Mouse (Mus musculus) heart, postnatal 4 days (tissue): ENCODE results near the gene Ryr2. TPM values are rescaled to one million over a fixed set of nuclear protein-coding genes. Genes with fewer than 3 reads are reported as not detected.

Source experiments
- DNase-seq: peaks from one replicate; pipeline ENCODE4 v3.0.0; 2021
- total RNA-seq, 2 experiments: library from RNA; stranded (reverse); gene quantifications; 2 replicates each; pipeline ENCODE4 v1.2.3; 2021

The Ryr2 gene
- total RNA-seq, 2 experiments from 2014 or later, result 710 to 754 TPM

GRCm38 (mm10) chr13:11535874-11536273 is 570.9 kb downstream of the Ryr2 start:
- DNase-seq, result no peak

GRCm38 (mm10) chr13:11533265-11533664 is 573.5 kb downstream of the Ryr2 start:
- no peak for DNase-seq

GRCm38 (mm10) chr13:11532014-11532890 is 574.5 kb downstream of the Ryr2 start:
- no peak for DNase-seq

GRCm38 (mm10) chr13:11523612-11524011 is 583.1 kb downstream of the Ryr2 start:
- no peak for DNase-seq

GRCm38 (mm10) chr13:11520765-11521164 is 586.0 kb downstream of the Ryr2 start:
- no peak for DNase-seq

GRCm38 (mm10) chr13:11511540-11512177 is 595.1 kb downstream of the Ryr2 start:
- DNase-seq, result no peak

Other genes with a start within 250 kb of the Ryr2 start
- 10 to 100 TPM; 35.7 to 36.0 TPM for gene Mtr, start 151.2 kb upstream of the Ryr2 start, total RNA-seq
- 1,000 to 10,000 TPM; 2,111 to 2,171 TPM for gene Actn2, start 233.8 kb upstream of the Ryr2 start, total RNA-seq